Mouse (Mus musculus): Measurements from ENCODE around the gene Adipor2. TPM values are rescaled to one million over a fixed set of nuclear protein-coding genes. Genes with fewer than 3 reads are reported as not detected.
"Not testable (repeated sequence)": the region's sequence is repeated elsewhere in the genome, so short reads cannot be mapped to it uniquely, and the experiment has no call there.

Gene Adipor2
- total RNA-seq (2021) = 10 to 100 TPM; 68.2 to 84.8 TPM
- long read RNA-seq, experiment 1, partial matches to known transcripts = 1 of 68 reads
- long read RNA-seq, experiment 1, other reads (novel, unspliced or antisense) = 63 of 68 reads
- long read RNA-seq, experiment 2, transcript Adipor2-202 (8 exons, 3,489 nt) = major isoform, 12 of 99 reads
- long read RNA-seq, experiment 2, partial matches to known transcripts = 2 of 99 reads
- long read RNA-seq, experiment 2, other reads (novel, unspliced or antisense) = 85 of 99 reads

DNA sequence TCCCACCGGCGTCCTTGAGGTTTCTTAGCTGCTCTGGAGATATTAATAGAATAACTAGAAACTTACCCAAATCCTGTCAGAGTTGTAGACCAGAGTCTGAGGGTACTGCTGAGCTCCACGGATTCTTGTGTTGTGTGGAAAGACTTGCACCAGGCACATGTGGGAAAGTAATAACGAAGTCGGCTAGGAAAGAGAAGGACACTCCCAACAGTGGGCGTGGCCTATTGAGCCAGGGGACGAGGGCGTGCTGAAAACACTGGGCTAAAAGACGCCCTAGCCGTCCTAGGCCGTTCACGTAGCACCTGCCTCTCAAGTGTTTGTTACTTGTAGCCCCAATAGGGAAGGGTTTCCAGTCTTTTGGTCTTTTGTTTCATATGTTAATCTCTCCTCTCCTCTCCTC, at the start of gene Adipor2:
Gene Adipor2 (minus strand): TSS at position 351 of the 400 bp plus-strand sequence.
- peak; percentile 78 for DNase-seq

DNA sequence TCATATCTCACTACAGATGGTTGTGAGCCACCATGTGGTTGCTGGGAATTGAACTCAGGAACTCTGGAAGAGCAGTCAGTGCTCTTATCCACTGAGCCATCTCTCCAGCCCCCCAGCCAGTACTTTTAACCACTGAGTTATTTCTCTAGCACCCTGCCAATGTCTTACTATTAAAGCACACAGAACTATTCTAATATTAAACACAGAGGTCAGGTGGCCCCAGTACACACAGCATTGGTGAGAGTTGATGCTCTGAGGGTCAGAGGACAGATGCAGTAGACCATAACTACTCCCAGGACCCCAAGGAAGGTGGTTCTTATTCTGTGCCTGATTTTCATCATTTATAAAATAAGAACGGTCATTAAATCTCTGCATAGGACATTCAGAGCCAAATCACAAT, 48.7 kb upstream of the Adipor2 start:
- DNase-seq = no peak

DNA sequence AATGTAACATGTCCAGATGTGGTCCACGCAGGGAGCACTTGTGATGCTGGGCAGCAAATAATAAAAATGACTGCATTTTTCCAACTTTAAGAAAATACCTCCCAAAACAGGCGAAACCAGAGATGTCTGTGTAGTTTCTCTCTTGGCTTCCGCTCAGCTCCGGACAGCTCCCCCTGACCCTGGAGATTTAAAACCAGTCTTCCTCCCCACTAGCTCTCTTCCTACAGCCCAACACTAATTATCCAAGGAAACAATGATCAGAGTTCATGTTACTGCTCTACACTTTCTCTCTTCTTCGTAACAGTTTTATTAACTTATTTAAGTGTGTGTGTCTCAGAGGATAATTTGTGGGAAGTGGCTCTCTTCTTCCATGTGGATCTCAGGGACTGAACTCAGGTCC, 42.9 kb upstream of the Adipor2 start:
- DNase-seq = no peak

DNA sequence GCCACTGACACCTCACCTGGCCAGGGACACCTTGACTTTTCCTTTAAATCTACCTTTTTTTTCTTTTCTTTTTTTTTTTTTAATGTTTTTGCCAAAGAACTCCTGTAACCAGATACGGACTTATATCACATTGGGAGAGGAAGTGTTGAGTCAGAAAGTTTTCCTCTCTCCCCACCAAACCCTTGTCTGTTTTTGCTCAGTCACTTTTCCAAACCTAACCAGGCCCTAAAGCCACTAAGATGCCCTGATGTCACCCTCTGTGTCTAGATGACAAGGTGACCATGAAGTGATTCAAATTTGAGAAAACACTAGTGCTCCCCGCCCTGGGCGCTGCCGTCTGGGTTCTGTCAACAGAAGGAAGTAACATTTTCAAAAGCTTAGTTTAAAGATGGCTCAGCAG, 41.5 kb upstream of the Adipor2 start:
- no peak for DNase-seq

DNA sequence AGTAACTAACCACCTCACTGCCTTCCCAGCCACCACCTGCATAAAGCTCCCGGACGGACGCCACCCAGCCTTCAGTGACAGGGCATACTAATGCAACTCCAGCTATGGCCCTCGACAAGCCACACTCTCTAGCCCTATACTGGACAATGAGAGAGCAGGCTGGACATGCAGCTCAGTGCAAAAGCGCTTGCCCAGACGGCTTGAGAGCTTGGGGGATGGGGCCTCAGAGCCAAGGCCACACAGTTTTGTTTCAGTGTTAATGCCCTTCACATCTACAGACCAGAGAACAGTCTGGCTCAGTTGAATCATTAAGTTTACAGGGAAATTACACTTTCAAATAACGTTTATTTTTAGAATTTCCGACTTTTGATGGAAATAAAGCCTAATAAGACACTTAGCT, 40.7 kb upstream of the Adipor2 start:
- DNase-seq = no peak

DNA sequence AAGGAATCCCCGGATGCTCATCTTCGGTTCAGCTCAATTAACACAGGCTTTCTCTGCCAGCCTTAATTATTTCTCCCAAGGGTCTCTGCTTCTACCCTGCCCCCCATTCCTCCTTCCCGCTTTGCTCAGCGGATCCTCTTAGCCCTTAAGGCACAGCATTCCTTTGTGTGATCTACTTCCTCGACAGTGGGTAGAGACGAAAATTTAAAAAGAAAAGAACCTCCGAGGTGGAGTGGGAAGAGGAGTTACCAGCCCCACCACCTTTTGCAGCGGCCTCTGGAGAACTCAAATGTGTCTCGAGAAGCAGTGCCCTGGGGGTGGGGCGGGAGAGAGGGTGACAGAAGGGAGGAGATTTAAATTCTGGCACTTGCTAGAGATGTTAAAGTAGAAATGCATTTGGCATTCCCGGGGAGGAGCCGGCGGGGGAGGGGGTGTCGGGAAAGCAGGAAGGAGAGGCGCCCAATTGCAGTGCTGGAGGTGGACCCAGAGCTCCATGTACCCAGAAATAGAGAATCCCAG, 34.5 kb upstream of the Adipor2 start:
- DNase-seq = peak; percentile 28

DNA sequence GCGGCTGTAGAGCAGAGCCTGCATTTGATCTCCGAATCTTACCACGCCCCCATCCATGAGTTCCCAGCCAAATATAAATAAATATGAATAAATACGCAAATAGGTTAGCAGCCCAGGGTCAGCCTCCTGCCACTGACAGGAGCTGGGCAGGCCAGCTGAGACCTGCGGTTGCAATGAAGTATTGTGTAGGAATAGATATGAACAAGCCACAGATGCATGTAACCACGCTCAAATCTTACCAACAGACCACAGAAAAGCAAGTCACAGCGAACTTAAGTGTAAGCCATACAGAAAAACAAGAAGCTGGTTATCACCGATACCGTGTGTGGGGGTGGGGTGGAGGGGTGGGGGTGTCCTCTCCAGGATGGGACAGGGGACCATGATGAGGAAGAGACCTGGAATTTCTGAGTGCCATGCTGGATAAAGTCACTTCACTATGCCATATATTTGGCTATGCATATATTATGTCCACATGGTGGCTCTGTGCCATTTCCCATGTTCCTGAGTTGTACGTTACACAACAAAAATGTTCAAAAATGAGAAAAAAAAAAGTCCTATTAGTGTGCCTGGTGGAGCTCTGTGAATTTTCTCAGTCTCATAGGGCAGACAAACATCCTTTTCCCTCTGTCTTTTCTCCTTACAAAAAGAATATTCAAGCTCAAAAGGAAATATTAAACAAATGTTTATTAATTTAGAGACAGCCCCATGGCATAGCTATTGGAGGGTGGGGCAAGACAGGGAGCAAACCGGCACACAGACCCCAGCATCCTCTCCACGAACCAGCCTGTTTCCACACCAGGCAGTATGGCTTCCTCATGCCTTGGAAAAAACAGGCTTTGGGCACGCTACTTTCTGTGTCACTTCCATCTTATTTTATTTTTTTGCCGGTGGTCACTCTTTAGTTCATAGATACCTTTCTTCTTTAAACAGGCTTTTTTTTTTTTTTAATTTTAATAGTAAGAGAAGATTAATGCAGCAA, 33.8 kb upstream of the Adipor2 start:
- no peak for DNase-seq

DNA sequence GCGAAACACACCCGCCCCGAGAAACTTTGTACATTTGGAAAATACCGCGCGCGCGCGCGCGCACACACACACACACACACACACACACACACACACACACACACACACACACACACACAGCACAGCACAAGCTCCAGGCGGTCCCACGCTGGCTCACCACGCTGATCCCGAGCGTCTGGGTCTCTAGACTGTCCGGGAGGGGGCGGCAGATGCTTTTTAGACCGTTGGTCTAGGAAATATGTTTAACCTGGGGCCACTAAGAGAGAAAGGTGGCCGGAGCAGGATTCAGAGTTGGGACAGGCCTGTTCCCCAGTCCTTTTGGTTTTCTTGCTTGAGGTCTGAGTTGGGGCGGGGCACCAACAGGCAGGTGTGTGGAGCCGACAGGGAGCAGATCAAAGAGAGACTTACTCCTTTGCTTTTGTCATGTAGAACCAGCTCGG, 31.6 kb upstream of the Adipor2 start:
- DNase-seq = no peak

DNA sequence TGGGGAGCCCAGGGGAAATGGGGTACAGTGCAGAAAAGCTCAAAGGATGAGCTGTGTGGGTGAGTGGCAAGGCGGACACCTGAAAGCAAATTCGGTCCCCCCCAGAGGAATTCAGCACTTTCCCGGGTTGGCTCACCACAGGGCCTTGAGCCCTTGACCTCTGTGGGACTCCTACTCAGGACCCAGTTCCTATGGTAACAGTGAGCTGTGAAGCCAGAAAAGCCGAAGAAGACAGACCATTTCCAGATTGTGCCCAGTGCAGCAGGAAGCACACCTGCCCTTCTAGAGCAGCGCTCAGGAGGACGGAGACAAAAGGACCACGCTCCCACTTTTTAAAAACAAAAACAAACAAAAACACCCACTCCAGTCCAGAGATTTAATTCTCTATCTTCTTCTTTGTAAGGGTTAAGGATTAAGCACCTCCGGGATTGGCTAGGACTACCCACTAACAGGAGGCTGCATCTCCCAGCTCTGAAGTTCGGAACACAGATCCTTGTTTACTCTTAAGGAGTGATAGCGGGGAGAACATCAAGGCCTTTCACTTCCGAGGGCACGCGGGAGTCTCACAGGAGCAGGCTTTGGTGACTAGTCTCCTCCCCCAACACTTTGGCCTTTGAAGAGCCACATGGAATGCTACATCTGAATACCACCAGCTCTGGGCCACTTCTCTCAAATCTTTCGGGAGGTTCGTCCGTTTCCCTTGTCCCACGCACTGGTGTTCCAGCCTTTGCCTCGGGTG, 31.0 kb upstream of the Adipor2 start:
- no peak for DNase-seq

DNA sequence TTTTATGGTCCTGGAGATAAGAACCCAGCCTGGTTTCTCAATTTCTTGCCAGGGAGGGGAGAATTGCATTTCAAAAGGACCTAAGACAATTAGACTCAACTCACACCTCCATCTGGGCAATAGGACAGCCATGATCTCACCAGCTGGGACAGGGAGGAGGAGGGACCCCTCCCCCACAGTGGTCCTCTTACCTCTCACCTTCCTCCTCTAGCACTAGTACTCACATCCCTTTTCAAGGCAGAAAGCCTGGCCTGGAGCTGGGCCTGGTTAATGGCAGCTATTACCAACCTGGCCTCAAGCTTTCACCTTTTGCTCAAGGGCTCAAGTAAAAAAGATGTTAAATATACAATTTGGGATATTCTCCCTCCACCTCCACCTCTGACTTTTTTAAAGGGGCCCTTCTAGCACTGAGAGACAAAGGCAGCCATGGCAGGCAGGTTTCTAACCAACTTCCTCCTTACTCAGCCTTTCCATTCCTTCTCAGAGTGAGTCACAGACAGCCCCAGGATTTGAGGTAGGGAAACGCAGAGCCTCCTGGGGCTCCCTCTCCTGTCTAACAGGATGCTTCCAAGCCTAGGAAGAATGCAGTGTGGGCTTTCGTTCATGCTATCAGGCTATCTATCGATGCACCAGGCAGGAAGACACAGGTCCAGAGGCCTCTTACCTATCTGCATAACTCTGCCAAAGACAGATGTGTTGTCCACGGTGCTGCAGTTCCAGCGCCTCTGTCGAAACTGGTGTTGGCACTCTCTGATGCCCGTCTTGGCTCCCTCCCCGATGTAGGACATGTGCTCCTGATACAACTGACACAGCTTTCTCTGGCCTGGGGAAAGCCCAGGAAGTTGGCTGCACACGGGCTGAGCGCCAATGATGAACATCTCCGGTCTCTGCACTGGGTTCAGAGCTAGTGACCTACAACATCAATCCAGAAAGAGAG, 28.4 kb upstream of the Adipor2 start:
- DNase-seq = no peak

DNA sequence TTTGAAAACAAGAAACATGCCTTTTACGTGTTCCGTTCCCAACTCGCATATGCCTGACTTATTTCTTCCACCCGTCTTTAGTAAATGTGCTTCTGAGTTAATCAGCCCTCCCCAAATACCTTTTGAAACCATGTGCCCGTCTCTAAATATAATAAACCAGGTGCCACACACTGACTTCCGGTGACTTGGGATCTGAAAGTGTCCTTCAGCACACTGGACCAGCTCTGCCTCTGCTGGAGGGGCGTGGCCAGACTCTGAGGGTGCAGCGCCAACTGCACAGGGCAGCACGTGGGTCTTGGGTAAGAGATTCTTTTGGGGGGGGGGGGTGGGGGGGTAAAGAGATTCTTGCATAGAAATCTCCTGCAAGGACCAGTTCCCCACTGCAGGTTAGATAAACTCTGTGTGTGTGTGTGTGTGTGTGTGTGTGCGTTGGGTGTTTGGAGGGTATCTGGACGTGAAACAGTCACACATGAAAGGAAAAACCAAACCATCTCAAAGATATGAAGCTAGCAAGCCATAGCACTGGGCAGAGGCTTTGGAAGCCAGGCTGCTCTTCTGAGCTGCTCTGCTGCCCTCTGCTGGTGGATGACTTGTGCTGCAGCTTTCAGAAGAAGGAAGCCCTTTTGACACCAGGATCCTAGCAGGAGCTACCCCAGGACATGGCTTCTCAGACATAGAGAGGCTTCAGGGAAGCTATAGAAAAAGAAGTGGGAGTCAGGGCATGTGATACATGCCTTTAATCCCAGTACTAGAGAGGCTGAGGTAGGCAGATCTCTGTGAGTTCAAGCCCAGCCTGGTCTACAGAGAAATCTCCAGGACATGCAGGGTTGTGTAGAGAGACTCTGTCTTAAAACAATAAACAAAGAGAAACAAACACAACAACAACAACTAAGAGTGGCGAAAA, 26.5 kb upstream of the Adipor2 start:
- peak; percentile 67 for DNase-seq

DNA sequence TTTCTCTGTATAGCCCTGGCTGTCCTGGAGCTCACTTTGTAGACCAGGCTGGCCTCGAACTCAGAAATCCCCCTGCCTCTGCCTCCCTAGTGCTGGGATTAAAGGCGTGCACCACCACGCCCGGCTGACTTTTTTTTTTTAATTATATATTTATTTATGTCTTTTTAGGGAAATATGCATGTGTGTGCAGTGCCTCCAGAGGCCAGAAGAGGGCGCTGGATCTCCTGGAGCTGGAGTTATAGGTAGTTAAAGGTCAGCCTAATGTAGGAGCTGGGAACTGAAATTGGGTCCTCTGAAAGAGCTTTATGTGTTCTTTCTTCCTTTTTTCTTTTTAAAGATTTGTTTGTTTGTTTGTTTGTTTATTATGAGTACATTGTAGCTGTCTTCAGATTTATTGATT, 25.2 kb upstream of the Adipor2 start:
- not testable (repeated sequence) for DNase-seq

DNA sequence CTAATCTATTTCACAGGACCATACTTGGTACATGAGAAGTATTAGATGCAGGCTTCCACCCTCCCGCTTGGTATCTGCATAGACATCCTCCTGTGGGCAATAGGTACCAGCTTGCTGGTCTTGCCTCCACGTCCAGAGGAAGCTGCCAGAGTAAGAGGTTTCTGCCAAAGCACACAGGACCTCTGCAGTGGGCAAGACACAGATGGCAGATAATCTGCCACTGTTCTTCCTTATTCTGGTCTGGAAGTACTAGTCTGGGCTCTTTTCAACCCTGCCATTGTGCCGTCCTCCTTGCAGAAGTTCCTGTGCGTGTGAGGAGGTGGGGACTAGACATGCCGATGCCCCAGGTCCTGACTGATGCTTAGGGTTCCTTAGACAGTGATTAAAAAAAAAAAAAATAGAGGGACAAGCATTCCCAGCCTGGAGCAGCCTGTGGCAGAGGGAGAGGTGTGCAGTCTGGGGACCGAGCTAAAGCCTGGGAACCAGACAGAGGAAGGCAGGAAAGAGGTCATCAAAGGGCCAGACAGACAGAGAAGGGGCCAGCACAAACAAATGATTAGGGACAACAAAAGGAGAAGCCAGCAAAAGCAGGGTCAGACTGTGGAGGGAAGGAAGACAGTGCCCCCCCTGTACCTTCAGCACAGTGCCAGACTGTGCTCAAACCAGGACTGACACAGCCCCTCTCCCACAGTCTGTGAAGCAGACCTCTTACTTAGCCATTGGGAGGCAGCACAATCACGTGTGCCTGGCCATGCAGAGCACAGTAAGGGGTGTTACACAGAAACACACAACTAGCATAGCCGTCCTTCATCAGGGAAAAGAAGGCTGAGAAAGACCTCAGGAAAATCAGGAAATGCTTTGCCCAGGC, 20.6 kb upstream of the Adipor2 start:
- DNase-seq = no peak

DNA sequence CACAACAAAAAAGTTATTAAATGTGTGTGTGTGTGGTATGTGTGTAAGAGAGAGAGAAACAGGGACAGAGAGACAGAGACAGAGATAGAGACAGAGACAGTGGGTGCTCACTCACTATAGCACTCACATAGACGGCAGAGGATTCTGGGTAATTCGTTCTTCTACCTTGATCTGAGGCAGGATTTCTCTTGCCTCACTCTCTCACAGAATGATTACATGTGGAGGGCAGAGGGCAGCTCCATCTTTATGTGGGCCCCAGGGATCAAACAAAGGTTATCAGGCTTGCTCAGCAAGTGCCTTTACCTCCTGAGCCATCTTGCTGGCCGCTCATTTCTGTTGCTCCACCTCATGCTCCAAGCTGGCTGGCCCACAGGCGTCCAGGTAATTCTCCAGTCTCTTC, 16.9 kb upstream of the Adipor2 start:
- DNase-seq = no peak

DNA sequence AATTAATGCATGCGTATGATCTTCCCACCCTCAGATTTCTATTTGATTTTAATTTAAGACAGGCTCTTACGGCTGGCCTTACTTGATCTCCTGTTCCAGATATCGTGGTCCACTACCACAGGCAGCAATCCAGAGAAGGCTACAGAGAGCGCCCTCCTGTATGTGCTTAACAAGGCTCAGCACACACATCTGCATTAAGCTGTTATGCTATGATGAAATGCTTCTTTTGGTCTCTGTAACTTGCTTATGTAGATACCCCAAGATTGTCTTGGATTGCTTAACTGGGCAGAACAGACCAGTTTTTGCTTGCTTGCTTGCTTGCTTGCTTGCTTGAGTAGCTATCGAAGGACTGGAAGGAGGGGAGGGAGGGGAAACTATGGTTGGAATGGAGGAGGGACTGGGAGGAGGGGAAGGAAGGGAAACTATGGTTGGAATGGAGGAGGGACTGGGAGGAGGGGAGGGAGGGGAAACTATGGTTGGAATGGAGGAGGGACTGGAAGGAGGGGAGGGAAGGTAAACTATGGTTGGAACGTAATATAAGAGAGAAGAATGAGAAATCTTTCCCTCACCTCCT, 14.3 kb upstream of the Adipor2 start:
- DNase-seq = no peak

DNA sequence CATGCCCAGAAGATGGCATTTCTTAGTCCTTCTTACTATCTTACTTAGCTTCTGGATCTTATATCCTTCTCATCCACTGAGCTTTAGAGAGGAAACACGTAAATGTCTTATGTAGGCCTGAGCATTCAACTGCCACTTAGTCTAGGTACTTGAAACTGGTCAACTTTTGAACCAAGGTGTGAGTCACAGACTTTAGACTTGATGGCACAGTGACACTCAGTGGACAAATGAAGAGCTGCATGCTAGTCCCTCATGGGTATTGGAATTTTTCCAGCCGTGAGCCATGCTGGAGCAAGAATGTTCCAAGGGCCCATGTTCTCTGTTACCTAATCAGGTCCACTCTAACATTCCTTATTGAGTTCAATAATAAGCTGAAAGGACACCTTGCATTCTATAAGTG, 13.0 kb upstream of the Adipor2 start:
- DNase-seq = peak; percentile 41

DNA sequence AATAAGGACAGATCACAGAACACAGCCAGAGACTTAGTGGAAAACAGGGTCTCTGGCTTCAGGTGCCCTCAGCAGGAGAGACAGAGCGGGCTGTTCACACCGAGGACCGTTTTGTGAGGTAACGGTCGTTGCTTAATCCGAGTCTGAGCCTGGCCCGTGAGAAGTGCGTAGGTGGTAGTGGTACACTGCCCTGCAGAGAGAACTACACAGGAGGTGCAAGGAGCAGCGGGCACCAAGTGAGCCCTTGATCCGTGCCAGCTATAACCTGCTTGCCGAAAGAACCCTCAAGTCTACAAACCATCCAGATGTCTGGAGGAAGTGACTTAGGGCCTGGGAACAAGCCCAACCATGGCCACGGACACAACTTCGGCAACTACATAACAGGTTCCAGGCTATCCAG, 11.8 kb upstream of the Adipor2 start:
- DNase-seq = no peak

DNA sequence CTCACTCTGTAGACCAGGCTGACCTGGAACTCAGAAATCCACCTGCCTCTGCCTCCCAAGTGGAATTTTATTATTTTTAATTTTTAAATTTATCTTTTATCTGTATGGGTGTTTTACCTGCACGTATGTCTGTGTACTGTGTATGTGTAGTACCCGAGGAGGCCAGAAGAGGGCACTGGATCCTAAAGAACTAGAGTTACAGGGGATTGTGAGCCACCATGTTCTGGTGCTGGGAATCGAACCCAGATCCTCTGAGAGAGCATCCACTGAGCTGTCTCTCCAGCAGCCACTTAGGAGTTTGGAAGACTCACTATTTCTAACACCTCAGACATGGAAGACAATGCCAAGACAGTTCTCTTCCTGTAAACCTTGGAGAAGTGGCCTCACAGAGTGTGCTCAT, 11.1 kb upstream of the Adipor2 start:
- no peak for DNase-seq

DNA sequence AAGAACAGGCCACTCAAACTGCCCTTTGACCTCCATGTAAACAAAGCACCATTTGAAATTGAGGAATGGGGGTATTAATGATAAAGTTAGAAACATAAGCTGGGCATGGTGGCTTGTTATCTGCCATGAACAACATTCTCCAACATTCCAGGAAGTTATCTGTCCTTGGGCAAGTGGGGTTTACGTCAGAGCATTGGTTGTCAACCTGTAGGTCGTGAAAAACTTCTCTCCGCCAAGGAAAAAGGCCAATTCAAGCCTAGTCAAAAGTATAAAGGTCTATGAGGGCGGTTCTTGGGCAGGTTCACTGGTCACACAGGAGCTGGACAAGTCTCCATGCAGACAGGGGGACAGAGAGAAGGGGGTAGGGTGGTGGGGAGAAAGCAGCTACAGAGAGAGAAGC, 3.5 kb upstream of the Adipor2 start:
- no peak for DNase-seq

Data from gastrocnemius, postnatal 25 days (tissue).